Mouse (Mus musculus): ENCODE measurements around the gene Tspan9. TPM values are rescaled to one million over a fixed set of nuclear protein-coding genes. Genes with fewer than 3 reads are reported as not detected.

The Tspan9 gene
- polyA plus RNA-seq, 1 experiment from 2014 or later: 77.3 TPM

- Histone ChIP-seq H3K27me3 (ENCODE audit: control insufficient read depth, insufficient read depth, low read length) (no peaks in the 10 kb centered on the region), H3K9ac (ENCODE audit: low read length) (no peak overlapping the region), H3K4me2 (replicated peaks; ENCODE audit: low read depth) (no peak overlapping the region), H3K4me3 (ENCODE audit: low read depth, low read length) (no peak overlapping the region), H3K9me3 (ENCODE audit: control insufficient read depth, low read length) (no peaks in the 10 kb centered on the region), H3K27ac (replicated peaks) (no peak overlapping the region), H3K4me1 (replicated peaks; ENCODE audit: control insufficient read depth, insufficient read depth) (no peaks in the 10 kb centered on the region), H3K36me3 (ENCODE audit: control insufficient read depth, insufficient read depth, low read length) (no peaks in the 10 kb centered on the region)
- WGBS: 60% methylated on average over 9 of the region's 9 CpGs
- TF ChIP-seq CTCF (IDR thresholded peaks at IDR 0.05; ENCODE audit: low read depth) (no peak), EP300 (optimal IDR thresholded peaks at IDR 0.05) (no peak)
- ATAC-seq (ENCODE audit: low FRiP score, low TSS enrichment): no peak
- no peak for DNase-seq (ENCODE audit: low spot score)
These were observed 221.4 kb downstream of the Tspan9 start for GRCm38 (mm10) chr6:127921996-127922395.

- Histone ChIP-seq H3K4me2 (replicated peaks; ENCODE audit: low read depth) (no peak overlapping the region), H3K27me3 (ENCODE audit: control insufficient read depth, insufficient read depth, low read length) (no peaks in the 10 kb centered on the region), H3K9ac (ENCODE audit: low read length) (no peak overlapping the region), H3K4me1 (replicated peaks; ENCODE audit: control insufficient read depth, insufficient read depth) (no peaks in the 10 kb centered on the region), H3K36me3 (ENCODE audit: control insufficient read depth, insufficient read depth, low read length) (no peaks in the 10 kb centered on the region), H3K9me3 (ENCODE audit: control insufficient read depth, low read length) (no peaks in the 10 kb centered on the region), H3K27ac (replicated peaks) (no peak overlapping the region), H3K4me3 (ENCODE audit: low read depth, low read length) (no peak overlapping the region)
- TF ChIP-seq CTCF (IDR thresholded peaks at IDR 0.05; ENCODE audit: low read depth) (peak; percentile 89), EP300 (optimal IDR thresholded peaks at IDR 0.05) (no peak)
- WGBS: 8% methylated on average over 8 of the region's 8 CpGs
- ATAC-seq (ENCODE audit: low FRiP score, low TSS enrichment) (peak; percentile 56), DNase-seq (ENCODE audit: low spot score) (peak; percentile 79)
These were observed 222.7 kb downstream of the Tspan9 start for GRCm38 (mm10) chr6:127920652-127921051.

GRCm38 (mm10) chr6:127919491-127919890 lies 223.9 kb downstream of the Tspan9 start:
- Histone ChIP-seq H3K36me3 (ENCODE audit: control insufficient read depth, insufficient read depth, low read length) (no peaks in the 10 kb centered on the region), H3K9me3 (ENCODE audit: control insufficient read depth, low read length) (no peaks in the 10 kb centered on the region), H3K9ac (ENCODE audit: low read length) (no peak overlapping the region), H3K4me2 (replicated peaks; ENCODE audit: low read depth) (no peak overlapping the region), H3K4me1 (replicated peaks; ENCODE audit: control insufficient read depth, insufficient read depth) (no peaks in the 10 kb centered on the region), H3K4me3 (ENCODE audit: low read depth, low read length) (no peak overlapping the region), H3K27me3 (ENCODE audit: control insufficient read depth, insufficient read depth, low read length) (no peaks in the 10 kb centered on the region), H3K27ac (replicated peaks) (no peak overlapping the region)
- 75% methylated on average over 6 of the region's 6 CpGs for WGBS
- DNase-seq (ENCODE audit: low spot score): no peak
- TF ChIP-seq EP300 (optimal IDR thresholded peaks at IDR 0.05) (no peak), CTCF (IDR thresholded peaks at IDR 0.05; ENCODE audit: low read depth) (no peak)
- no peak for ATAC-seq (ENCODE audit: low FRiP score, low TSS enrichment)

GRCm38 (mm10) chr6:127917712-127918111 lies 225.7 kb downstream of the Tspan9 start:
- H3K4me3 ChIP-seq (ENCODE audit: low read depth, low read length): no peak overlapping the region
- H3K9ac ChIP-seq (ENCODE audit: low read length): no peak overlapping the region
- WGBS: 84% methylated on average over 4 of the region's 4 CpGs
- no peaks in the 10 kb centered on the region for H3K4me1 ChIP-seq (replicated peaks; ENCODE audit: control insufficient read depth, insufficient read depth)
- no peaks in the 10 kb centered on the region for H3K9me3 ChIP-seq (ENCODE audit: control insufficient read depth, low read length)
- H3K27me3 ChIP-seq (ENCODE audit: control insufficient read depth, insufficient read depth, low read length): no peaks in the 10 kb centered on the region
- ATAC-seq (ENCODE audit: low FRiP score, low TSS enrichment) (no peak), DNase-seq (ENCODE audit: low spot score) (no peak)
- H3K36me3 ChIP-seq (ENCODE audit: control insufficient read depth, insufficient read depth, low read length): no peaks in the 10 kb centered on the region
- TF ChIP-seq CTCF (IDR thresholded peaks at IDR 0.05; ENCODE audit: low read depth): peak; percentile 42
- TF ChIP-seq EP300 (optimal IDR thresholded peaks at IDR 0.05): no peak
- H3K27ac ChIP-seq (replicated peaks): no peak overlapping the region
- no peak overlapping the region for H3K4me2 ChIP-seq (replicated peaks; ENCODE audit: low read depth)

- H3K9me3 ChIP-seq (ENCODE audit: control insufficient read depth, low read length): no peaks in the 10 kb centered on the region
- H3K36me3 ChIP-seq (ENCODE audit: control insufficient read depth, insufficient read depth, low read length): no peaks in the 10 kb centered on the region
- no peaks in the 10 kb centered on the region for H3K4me1 ChIP-seq (replicated peaks; ENCODE audit: control insufficient read depth, insufficient read depth)
- TF ChIP-seq EP300 (optimal IDR thresholded peaks at IDR 0.05): no peak
- TF ChIP-seq CTCF (IDR thresholded peaks at IDR 0.05; ENCODE audit: low read depth): no peak
- H3K4me3 ChIP-seq (ENCODE audit: low read depth, low read length): no peak overlapping the region
- DNase-seq (ENCODE audit: low spot score) (no peak), ATAC-seq (ENCODE audit: low FRiP score, low TSS enrichment) (no peak)
- WGBS: 63% methylated on average over 3 of the region's 3 CpGs
- no peaks in the 10 kb centered on the region for H3K27me3 ChIP-seq (ENCODE audit: control insufficient read depth, insufficient read depth, low read length)
- no peak overlapping the region for H3K4me2 ChIP-seq (replicated peaks; ENCODE audit: low read depth)
- no peak overlapping the region for H3K27ac ChIP-seq (replicated peaks)
- H3K9ac ChIP-seq (ENCODE audit: low read length): no peak overlapping the region
These were observed 226.4 kb downstream of the Tspan9 start for GRCm38 (mm10) chr6:127916993-127917392.

GRCm38 (mm10) chr6:127912938-127913337 lies 230.5 kb downstream of the Tspan9 start:
- WGBS: 90% methylated on average over 3 of the region's 3 CpGs

More at GRCm38 (mm10) chr6:127912938-127913337, 230.5 kb downstream of the Tspan9 start:
- DNase-seq (ENCODE audit: low spot score) (no peak), ATAC-seq (ENCODE audit: low FRiP score, low TSS enrichment) (0 out of 2 replicates have a peak, but pooled peaks have one; percentile 35)
- H3K9ac ChIP-seq (ENCODE audit: low read length): no peak overlapping the region
- H3K9me3 ChIP-seq (ENCODE audit: control insufficient read depth, low read length): no peaks in the 10 kb centered on the region
- H3K4me2 ChIP-seq (replicated peaks; ENCODE audit: low read depth): no peak overlapping the region
- H3K4me1 ChIP-seq (replicated peaks; ENCODE audit: control insufficient read depth, insufficient read depth): no peaks in the 10 kb centered on the region
- no peak for TF ChIP-seq CTCF (IDR thresholded peaks at IDR 0.05; ENCODE audit: low read depth)
- no peak for TF ChIP-seq EP300 (optimal IDR thresholded peaks at IDR 0.05)
- no peaks in the 10 kb centered on the region for H3K27me3 ChIP-seq (ENCODE audit: control insufficient read depth, insufficient read depth, low read length)
- no peak overlapping the region for H3K27ac ChIP-seq (replicated peaks)
- H3K36me3 ChIP-seq (ENCODE audit: control insufficient read depth, insufficient read depth, low read length): no peaks in the 10 kb centered on the region
- no peak overlapping the region for H3K4me3 ChIP-seq (ENCODE audit: low read depth, low read length)
